Mouse (Mus musculus) lung, adult 2 months (tissue): ENCODE data around the gene E4f1.

Experiments used
- CTCF ChIP-seq: fragments of 200-500 bp; IDR thresholded peaks from 2 replicates; pipeline ENCODE4 v1.5.1; 2011; ENCODE audit warnings: mild to moderate bottlenecking, low read length, control low read depth; ENCODE audit not compliant: insufficient read depth
- POLR2A ChIP-seq: fragments of 200-500 bp; IDR thresholded peaks from 2 replicates; pipeline ENCODE4 v1.6.1; 2011; ENCODE audit warnings: low read depth, mild to moderate bottlenecking, control low read depth, low read length, borderline replicate concordance; ENCODE audit errors: extremely low read depth

- no peak for TF ChIP-seq CTCF
- TF ChIP-seq POLR2A: no peak
Measured at GRCm38 (mm10) chr17:24504085-24504484, 34.0 kb upstream of the E4f1 start.
